Mouse (Mus musculus) layer of hippocampus, postnatal 10 days (tissue): Measurements from ENCODE around the gene Me3. TPM values are rescaled to one million over a fixed set of nuclear protein-coding genes. Genes with fewer than 3 reads are reported as not detected.
A peak's percentile ranks its signal among the peaks of the same experiment; 100 is the strongest.
"Not testable (repeated sequence)": the region's sequence is repeated elsewhere in the genome, so short reads cannot be mapped to it uniquely, and the experiment has no call there.

Experiments used
- DNase-seq, 2 experiments: peaks; one replicate each; pipeline ENCODE4 v3.0.0; 2021; ENCODE audit warnings: low spot score in 2 of 2
- total RNA-seq, 2 experiments: library from RNA; stranded (reverse); gene quantifications; 2 replicates each; pipeline ENCODE4 v1.2.3; 2021

Me3 gene
- total RNA-seq, 2 experiments from 2014 or later: 66.2 to 66.8 TPM

GRCm38 (mm10) chr7:89727615-89728014 lies 95.4 kb downstream of the Me3 start:
- no peak for DNase-seq

DNA sequence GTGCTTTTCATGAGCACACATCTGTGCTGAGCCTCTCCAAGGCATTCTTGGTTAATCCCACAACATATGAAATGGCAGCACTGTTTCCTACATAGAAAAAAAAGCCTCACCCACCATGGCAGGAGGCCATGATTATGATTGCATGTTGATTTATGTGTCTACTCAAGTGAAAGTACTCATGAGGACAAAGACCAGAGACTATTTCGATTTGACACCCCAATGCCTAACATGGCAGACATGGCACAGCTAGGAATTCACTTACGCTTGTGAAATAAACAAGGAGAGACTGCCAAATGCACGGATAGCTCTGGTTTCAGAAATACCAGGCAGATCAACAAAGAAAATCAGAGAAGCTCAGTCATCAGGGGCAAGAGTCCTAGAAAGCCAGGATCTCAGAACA lies 96.2 kb downstream of the Me3 start:
- no peak for DNase-seq

GRCm38 (mm10) chr7:89730514-89730913 lies 98.3 kb downstream of the Me3 start:
- DNase-seq: no peak

GRCm38 (mm10) chr7:89731115-89731514 lies 98.9 kb downstream of the Me3 start:
- not testable (repeated sequence) for DNase-seq

DNA sequence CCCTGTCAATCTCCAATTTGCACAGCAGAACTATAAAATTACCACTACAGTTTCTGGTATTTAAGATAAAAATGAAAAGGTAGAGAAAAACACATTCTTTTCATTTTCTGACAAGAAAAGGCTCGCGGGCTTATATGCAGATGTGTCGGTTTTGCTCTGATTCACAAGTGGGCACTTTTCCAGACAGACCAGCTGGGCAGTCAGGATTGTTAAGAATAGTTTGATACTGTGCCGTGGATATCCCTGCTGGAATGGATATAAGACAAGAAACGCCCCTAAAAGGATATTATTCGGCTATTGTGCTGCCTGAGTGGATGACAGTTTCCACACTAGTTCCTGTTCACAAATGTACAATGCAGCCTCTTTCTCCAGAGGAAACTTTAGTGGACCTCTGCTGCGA lies 116.2 kb downstream of the Me3 start:
- no peak for DNase-seq

- no peak for DNase-seq
Measured at GRCm38 (mm10) chr7:89749183-89749582, 117.0 kb downstream of the Me3 start.

DNA sequence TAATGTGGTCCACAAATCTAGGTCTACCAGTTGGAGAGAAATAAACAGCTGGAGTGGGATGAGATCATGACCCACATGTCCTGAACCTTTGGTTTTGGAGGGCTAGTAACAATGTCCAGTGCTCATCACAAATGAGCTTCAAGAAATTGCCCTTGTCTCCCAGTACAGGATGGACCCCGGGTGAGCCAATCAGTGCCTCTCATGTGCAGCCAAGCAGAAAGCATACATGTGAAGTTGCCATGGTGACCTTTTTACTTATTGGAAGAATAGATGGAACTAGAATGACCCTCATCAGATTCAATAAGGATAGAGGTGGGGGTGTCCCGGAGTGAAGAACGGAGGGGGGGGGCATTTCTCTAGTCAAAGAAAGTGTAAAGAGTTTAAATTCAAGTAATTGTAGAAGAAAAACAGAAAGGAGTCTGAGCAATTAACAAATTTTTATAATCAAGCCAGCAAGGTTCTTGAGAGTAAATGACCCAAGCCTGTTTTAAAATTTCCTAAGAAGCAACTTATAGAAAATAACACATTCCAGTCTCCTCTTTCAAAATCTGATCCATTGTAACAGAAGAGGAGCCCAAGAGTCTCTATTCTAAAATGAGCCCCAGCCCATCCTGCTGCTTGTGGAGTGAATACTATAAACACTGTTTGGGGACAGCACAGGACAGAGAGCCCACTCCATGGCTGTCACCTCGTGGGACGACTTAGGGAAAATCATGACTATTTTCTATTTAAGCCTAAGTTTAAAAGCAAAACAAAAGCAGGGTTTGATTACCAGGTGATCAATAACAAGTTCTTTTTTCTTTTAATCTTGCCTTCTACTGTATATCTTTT lies 134.7 kb downstream of the Me3 start:
- DNase-seq: peak in 1 of 2 experiments; percentile 6

GRCm38 (mm10) chr7:89769106-89769896 lies 137.1 kb downstream of the Me3 start:
- peak in 1 of 2 experiments; percentile 8 for DNase-seq

GRCm38 (mm10) chr7:89770021-89770420 lies 137.8 kb downstream of the Me3 start:
- peak in 1 of 2 experiments; percentile 10 for DNase-seq

- DNase-seq: peak in 1 of 2 experiments; percentile 5
Measured at GRCm38 (mm10) chr7:89772906-89773305, 140.7 kb downstream of the Me3 start.

DNA sequence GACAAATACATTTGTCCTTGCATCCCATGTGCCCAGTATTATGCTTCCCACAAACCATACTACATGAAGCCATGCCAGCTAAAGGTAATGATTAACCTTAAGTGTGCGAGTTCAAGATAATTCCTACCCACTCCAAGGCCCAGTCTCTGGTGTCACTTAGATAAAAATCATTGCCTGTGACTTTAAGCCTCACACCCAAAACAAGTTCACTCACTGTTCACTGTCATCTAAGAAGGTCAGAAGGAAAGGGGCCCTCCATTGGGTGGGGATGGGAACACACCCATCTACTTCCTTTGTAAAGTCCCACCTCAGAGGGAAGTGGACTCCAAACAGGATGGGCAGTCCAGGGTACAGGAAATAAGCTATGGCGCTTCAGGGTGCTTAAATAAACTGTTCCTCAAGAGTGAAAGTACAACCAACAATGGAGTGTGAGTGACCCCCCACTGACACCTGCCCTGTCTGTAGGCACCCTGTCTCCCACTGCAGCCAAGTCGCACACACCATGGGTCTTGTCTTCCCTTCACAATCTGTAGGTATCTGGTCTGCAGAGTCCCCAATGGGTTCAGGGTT lies 141.2 kb downstream of the Me3 start:
- peak in 1 of 2 experiments; percentile 4 for DNase-seq

GRCm38 (mm10) chr7:89773926-89774325 lies 141.7 kb downstream of the Me3 start:
- DNase-seq: peak in 1 of 2 experiments; percentile 6

- DNase-seq: no peak
Measured at GRCm38 (mm10) chr7:89775848-89776247, 143.7 kb downstream of the Me3 start.

GRCm38 (mm10) chr7:89781391-89781790 lies 149.2 kb downstream of the Me3 start:
- DNase-seq: no peak

- DNase-seq: no peak
Measured at GRCm38 (mm10) chr7:89787735-89788134, 155.5 kb downstream of the Me3 start.

DNA sequence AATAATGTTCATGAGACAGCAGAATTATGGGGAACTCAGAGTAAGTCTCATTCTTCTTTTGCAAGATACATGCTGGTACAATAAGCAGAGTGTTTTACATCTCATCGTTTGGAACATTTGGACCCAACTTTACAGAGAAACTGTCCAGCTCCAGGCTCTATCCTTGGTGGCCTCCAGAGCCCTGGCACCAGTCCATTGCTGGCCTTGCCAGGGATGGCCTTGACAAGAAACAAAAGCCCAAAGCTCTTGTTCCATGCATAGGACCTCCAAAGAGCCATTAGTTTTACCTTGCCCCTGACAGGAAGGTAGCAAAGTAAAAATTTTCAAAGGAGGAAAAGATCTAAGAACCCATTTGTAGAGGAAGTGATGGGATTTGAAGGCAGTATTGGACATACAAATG lies 160.4 kb downstream of the Me3 start:
- no peak for DNase-seq

DNA sequence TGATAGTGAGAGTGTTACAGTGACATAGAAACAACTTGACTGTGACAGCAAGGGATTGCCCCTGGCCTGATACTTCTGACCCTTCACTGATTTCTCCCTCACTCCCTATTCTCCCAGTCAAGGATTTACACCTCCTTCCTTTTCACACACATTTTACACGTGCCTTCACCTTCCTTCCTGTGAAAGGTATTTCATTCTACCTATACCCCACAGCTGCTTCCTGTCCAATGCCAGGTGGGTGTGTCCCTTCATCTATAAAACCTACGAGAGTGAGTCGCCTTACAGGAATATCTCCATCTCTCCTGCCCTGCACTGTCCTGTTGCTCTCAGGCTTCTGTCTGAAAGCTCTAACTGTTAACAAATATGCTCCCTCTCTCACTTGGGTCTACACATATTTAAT lies 163.2 kb downstream of the Me3 start:
- no peak for DNase-seq

GRCm38 (mm10) chr7:89796351-89796801 lies 164.2 kb downstream of the Me3 start:
- peak; percentile 12 to 27 for DNase-seq

- DNase-seq: no peak
Measured at GRCm38 (mm10) chr7:89798358-89799020, 166.3 kb downstream of the Me3 start.

- no peak for DNase-seq
Measured at GRCm38 (mm10) chr7:89802447-89802846, 170.3 kb downstream of the Me3 start.

DNA sequence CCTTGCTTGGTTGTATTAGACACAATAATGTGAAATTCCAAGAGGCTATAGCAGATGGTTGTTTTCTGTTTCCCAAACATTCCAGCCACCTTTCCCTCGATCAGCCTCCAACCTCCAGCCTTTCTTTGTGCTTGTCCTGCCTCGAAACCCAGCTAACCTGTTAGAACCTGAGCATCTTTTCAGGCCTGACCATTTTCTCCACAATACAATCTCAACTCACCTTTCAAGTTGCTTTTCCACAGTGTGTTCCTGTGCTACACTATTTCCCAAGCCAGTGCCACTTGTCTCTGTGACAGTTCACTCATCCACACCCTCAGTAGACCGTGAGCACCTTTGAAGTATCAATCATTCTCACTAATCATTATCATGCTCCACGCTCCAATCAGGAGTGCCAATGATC lies 171.8 kb downstream of the Me3 start:
- DNase-seq: no peak
